Mouse (Mus musculus) midbrain, embryonic 14.5 days (tissue): ENCODE results near the gene Cd209a. TPM values are rescaled to one million over a fixed set of nuclear protein-coding genes. Genes with fewer than 3 reads are reported as not detected.
"Not testable (repeated sequence)": the region's sequence is repeated elsewhere in the genome, so short reads cannot be mapped to it uniquely, and the experiment has no call there.

Experiments
- ATAC-seq: fragments of 200-750 bp; cut with Nextera tagmentation; 2 replicates; pipeline ENCODE4 v1.8.0; 2017; ENCODE audit warnings: moderate number of reproducible peaks, moderate library complexity; ENCODE audit not compliant: low FRiP score, low TSS enrichment
- DNase-seq: peaks from one replicate; pipeline ENCODE4 v3.0.0-alpha.2; 2015
- H3K27ac ChIP-seq: fragments of 300-500 bp; sonication (generic); replicated peaks from 2 replicates; pipeline ENCODE4 v1.5.1; 2014; ENCODE audit warnings: mild to moderate bottlenecking, low read depth, low read length, moderate library complexity
- H3K27me3 ChIP-seq: fragments of 300-500 bp; sonication (generic); 2 replicates; pipeline ENCODE4 v1.6.1; 2014; ENCODE audit warnings: low read length, control low read depth, mixed read lengths; ENCODE audit not compliant: control insufficient read depth, insufficient read depth
- H3K36me3 ChIP-seq: fragments of 300-500 bp; sonication (generic); 2 replicates; pipeline ENCODE4 v1.6.1; 2014; ENCODE audit warnings: low read length, control low read depth; ENCODE audit not compliant: control insufficient read depth, insufficient read depth
- H3K4me1 ChIP-seq: fragments of 300-500 bp; sonication (generic); 2 replicates; pipeline ENCODE4 v1.6.1; 2014; ENCODE audit warnings: mild to moderate bottlenecking, antibody characterized with exemption, low read length, control low read depth; ENCODE audit not compliant: control insufficient read depth, insufficient read depth
- H3K4me2 ChIP-seq: fragments of 300-500 bp; sonication (generic); 2 replicates; pipeline ENCODE4 v1.6.1; 2014; ENCODE audit warnings: mild to moderate bottlenecking, low read length, moderate library complexity
- H3K4me3 ChIP-seq: fragments of 300-500 bp; sonication (generic); replicated peaks from 2 replicates; pipeline ENCODE4 v1.5.1; 2014; ENCODE audit warnings: low read depth, low read length
- H3K9ac ChIP-seq: fragments of 300-500 bp; sonication (generic); replicated peaks from 2 replicates; pipeline ENCODE4 v1.6.1; 2014; ENCODE audit warnings: mild to moderate bottlenecking, low read length, moderate library complexity
- H3K9me3 ChIP-seq: fragments of 300-500 bp; sonication (generic); 2 replicates; pipeline ENCODE4 v1.6.1; 2016; ENCODE audit warnings: low read length, control low read depth, mixed read lengths; ENCODE audit not compliant: control insufficient read depth
- WGBS: fragments of 180-500 bp; shearing (Covaris S2); extraction: QIAGEN DNeasy Blood & Tissue Kit; methylation state at CpG from one replicate; pipeline ENCODE4 v1.1.7; 2014; 5-methylcytosine and 5-hydroxymethylcytosine counted together
- polyA plus RNA-seq: library from polyadenylated mRNA; unstranded; fragments of >200 nt; fragmentation: Nextera tagmentation; extraction: Ambion mirVana; gene quantifications from 2 replicates; pipeline ENCODE4 v1.2.1, GENCODE M21; 2014

Gene Cd209a
- not detected in 2 replicates for polyA plus RNA-seq

DNA sequence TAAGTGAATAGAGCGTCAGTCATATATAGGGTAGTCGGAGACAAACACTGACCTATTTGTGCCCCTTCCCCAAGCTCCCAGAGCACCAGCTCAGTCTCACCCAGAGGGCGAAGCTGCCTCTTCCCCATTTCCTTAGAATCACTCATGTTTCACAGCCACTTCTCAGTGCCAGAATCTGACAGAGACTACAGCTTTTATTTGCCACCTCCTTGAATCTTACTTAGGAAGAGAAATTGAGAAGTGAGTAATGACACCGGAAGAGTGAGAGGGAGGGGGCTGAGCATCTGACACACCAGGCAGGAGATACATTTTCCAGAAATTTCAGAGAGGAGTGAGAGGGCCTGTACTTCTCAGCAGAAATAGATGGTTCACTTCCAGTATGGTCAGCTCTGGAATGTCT lies at the start of gene Cd209a:
Gene Cd209a, minus strand, starts transcription at position 224 of the 400 bp plus-strand sequence.
- no peak for ATAC-seq
- 87% methylated on average over 4 of the region's 4 CpGs for WGBS

DNA sequence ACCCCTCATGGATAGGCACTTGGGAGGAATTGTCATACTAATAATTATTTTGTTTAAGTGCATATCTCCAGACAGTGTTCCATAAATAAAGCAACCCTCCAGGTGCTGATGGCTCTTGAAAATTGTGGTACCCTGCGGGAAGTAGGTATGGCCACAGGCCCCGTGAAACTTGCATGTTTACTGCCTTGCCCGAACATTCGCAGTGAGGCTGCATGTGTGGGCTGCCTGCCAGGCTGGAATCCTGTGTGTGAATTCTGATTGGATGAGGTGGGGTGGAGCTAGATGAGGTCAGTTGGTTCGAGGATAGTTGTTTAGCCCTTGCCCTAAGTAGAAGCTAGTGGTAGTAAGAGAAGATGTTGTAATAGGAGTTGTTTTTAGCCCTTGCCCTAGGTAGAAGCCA lies 19.9 kb upstream of the Cd209a start:
- peaks cover 15% of the 10 kb centered on the region; the same call in 1 of the 2 replicates for H3K9me3 ChIP-seq
- not testable (repeated sequence) for H3K27me3 ChIP-seq, H3K9ac ChIP-seq, DNase-seq, H3K27ac ChIP-seq, H3K4me1 ChIP-seq, H3K36me3 ChIP-seq, ATAC-seq, H3K4me3 ChIP-seq, H3K4me2 ChIP-seq
- WGBS = 82% methylated on average over 5 of the region's 5 CpGs

More for the DNA sequence above, at the start of gene Cd209a:
- H3K36me3 ChIP-seq = no peaks in the 10 kb centered on the region
- no peaks in the 10 kb centered on the region for H3K27me3 ChIP-seq
- DNase-seq = no peak
- H3K27ac ChIP-seq = no peak within 1 kb of the TSS
- no peak within 1 kb of the TSS for H3K4me3 ChIP-seq
- no peaks in the 10 kb centered on the region for H3K4me1 ChIP-seq
- no peak within 1 kb of the TSS for H3K9ac ChIP-seq
- H3K9me3 ChIP-seq = 0 out of 2 replicates have a peak, but pooled peaks cover 6% of the 10 kb centered on the region
- no peak within 1 kb of the TSS for H3K4me2 ChIP-seq

DNA sequence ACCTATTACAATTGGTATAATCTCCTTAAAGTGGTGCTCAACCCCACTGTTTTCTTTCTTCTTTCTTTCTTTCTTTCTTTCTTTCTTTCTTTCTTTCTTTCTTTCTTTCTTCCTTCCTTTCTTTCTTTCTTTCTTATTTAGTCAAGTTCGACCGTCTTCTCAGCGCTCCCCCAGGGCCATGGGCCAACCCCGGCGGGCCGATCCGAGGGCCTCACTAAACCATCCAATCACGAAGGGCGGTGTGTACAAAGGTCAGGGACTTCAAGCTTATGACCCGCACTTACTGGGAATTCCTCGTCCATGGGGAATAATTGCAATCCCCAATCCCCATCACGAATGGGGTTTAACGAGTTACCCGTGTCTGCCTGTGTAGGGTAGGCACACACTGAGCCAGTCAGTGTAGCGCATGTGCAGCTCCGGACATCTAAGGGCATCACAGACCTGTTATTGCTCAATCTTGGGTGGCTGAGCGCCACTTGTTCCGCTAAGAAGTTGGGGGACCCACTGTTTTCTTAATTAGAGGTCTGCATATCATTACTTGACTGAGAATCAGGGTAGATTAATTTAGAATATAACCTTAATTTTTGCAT lies 5.6 kb upstream of the Cd209a start:
- WGBS = 68% methylated on average over 18 of the region's 18 CpGs
- peak; percentile 96 for ATAC-seq

DNA sequence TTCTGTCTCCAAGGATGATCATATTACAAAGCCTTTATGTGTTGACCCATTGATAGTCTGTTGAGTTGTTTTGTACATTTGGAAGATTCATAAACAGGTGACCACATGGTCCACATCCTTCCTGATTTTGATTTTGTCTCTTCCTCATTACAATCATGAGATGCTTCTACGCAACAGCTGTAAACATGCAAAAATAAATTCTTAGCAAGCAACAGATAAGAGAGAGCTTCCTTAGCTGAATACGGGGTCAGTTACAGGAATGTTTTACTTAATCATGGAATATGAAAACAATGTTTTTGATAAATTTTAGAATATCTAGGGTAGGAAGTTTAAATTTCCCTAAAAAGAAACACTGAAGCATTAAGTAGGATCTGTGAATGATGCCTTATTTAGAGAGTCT lies 11.8 kb downstream of the Cd209a start:
- no peaks in the 10 kb centered on the region for H3K27me3 ChIP-seq
- H3K4me3 ChIP-seq = no peak overlapping the region
- DNase-seq (no peak), ATAC-seq (no peak)
- no peaks in the 10 kb centered on the region for H3K36me3 ChIP-seq
- H3K9ac ChIP-seq = no peak overlapping the region
- 92% methylated on average over 2 of the region's 2 CpGs for WGBS
- H3K27ac ChIP-seq = no peak overlapping the region
- H3K9me3 ChIP-seq = no peaks in the 10 kb centered on the region
- H3K4me2 ChIP-seq = no peak overlapping the region
- H3K4me1 ChIP-seq = no peaks in the 10 kb centered on the region

More for the DNA sequence above, 5.6 kb upstream of the Cd209a start:
- no peaks in the 10 kb centered on the region for H3K27me3 ChIP-seq
- H3K9me3 ChIP-seq = 0 out of 2 replicates have a peak, but pooled peaks cover 12% of the 10 kb centered on the region
- H3K27ac ChIP-seq = no peak overlapping the region
- no peaks in the 10 kb centered on the region for H3K4me1 ChIP-seq
- no peak overlapping the region for H3K9ac ChIP-seq
- H3K4me3 ChIP-seq = no peak overlapping the region
- no peaks in the 10 kb centered on the region for H3K36me3 ChIP-seq
- peak; percentile 96 for DNase-seq
- H3K4me2 ChIP-seq = no peak overlapping the region

DNA sequence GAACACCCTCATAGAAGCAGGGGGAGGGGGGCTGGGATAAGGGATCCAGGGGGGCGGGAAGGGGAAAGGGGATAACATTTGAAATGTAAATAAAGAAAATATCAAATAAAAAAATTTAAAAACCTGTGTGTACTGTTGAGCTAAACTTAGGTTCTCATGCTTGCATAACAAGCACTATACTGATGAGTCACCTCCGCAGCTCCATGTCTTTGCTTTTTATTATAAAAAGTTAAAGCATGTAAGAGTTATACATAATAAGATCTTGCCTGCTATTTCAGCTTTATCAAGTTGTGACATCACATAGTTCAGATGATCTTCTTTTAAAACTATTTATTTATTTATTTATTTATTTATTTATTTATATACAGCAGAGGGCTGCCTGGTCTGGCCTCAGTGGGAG lies 13.2 kb downstream of the Cd209a start:
- no peak overlapping the region for H3K4me2 ChIP-seq
- no peaks in the 10 kb centered on the region for H3K27me3 ChIP-seq
- H3K27ac ChIP-seq = no peak overlapping the region
- no peak overlapping the region for H3K4me3 ChIP-seq
- DNase-seq (no peak), ATAC-seq (no peak)
- no peak overlapping the region for H3K9ac ChIP-seq
- no peaks in the 10 kb centered on the region for H3K4me1 ChIP-seq
- 83% methylated on average over 2 of the region's 2 CpGs for WGBS
- H3K9me3 ChIP-seq = no peaks in the 10 kb centered on the region
- H3K36me3 ChIP-seq = no peaks in the 10 kb centered on the region

DNA sequence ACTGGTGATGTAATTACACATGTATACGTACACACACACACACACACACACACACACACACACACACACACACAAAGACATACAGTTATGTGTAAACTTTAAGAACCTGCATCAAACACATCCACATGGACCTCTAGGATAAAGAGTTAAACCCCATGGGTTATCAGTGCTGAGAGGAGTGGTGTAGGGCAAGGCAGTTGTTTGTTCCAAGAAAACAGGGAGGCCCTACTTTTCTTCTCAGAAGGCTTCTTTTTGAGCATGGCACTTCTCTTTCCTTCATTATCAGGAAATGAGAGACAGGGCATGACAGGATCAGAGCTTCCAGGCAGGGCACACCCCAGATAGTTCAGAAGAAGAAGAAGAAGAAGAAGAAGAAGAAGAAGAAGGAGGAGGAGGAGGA lies 14.7 kb downstream of the Cd209a start:
- no peaks in the 10 kb centered on the region for H3K4me1 ChIP-seq
- no peak overlapping the region for H3K4me3 ChIP-seq
- H3K27me3 ChIP-seq = no peaks in the 10 kb centered on the region
- H3K27ac ChIP-seq = no peak overlapping the region
- no peak for DNase-seq
- no peak overlapping the region for H3K4me2 ChIP-seq
- 47% methylated on average over 1 of the region's 1 CpGs for whole genome bisulfite sequencing
- no peak for ATAC-seq
- H3K9ac ChIP-seq = no peak overlapping the region
- no peaks in the 10 kb centered on the region for H3K36me3 ChIP-seq
- no peaks in the 10 kb centered on the region for H3K9me3 ChIP-seq

DNA sequence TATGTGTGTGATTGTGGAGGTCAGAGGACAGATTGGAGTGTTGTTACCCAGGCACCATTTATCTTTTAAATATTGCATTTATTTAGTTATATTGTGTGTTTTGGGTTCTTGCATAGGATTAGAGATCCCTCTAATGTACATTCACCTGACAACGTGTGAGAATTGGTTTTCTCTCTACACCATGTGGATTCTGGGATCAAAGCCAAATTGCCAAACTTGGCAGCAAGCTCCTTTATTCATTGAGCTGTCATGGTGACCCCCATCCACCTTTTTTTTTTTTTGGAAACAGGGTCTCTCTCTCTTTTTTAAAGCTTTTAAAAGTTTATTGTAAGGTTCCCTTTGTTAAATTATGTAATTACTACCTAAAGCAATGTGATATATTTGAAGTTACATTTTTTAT lies 27.7 kb downstream of the Cd209a start:
- DNase-seq = peak; percentile 14
- WGBS = 36% methylated on average over 1 of the region's 1 CpGs
- no peaks in the 10 kb centered on the region for H3K27me3 ChIP-seq

DNA sequence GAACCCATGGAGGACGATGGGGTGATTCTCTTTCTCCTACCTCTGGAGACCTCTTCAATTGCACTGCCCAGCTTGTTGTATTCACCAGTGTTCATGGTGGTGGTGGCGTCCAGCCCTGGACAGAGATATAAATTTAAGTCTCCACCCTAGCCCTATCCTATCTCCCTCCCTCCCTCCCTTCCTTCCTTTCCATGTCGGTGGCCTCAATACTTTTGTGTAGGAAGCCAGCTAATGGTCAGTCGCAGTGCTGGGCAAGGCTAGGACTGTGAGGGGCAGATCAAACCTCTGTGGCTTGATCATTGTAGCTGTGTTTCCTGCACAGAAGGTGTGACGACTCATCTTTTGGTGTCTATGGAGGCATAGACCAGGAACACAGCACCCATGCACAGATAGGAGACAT lies 28.2 kb downstream of the Cd209a start, which contains the start of gene Clec4g:
Gene Clec4g, minus strand, starts transcription at position 101 of the 400 bp plus-strand sequence.
- Histone ChIP-seq H3K27me3 (no peaks in the 10 kb centered on the region), H3K27ac (no peak within 1 kb of the TSS), H3K4me3 (no peak within 1 kb of the TSS), H3K4me1 (no peaks in the 10 kb centered on the region), H3K4me2 (no peak within 1 kb of the TSS), H3K36me3 (no peaks in the 10 kb centered on the region), H3K9ac (no peak within 1 kb of the TSS), H3K9me3 (no peaks in the 10 kb centered on the region)
- 81% methylated on average over 5 of the region's 5 CpGs for WGBS
- no peak for DNase-seq
- ATAC-seq = no peak

More for the DNA sequence above, 27.7 kb downstream of the Cd209a start:
- Histone ChIP-seq H3K9me3 (no peaks in the 10 kb centered on the region), H3K4me1 (no peaks in the 10 kb centered on the region), H3K9ac (no peak overlapping the region), H3K36me3 (no peaks in the 10 kb centered on the region), H3K4me3 (no peak overlapping the region), H3K27ac (no peak overlapping the region), H3K4me2 (no peak overlapping the region)
- no peak for ATAC-seq

DNA sequence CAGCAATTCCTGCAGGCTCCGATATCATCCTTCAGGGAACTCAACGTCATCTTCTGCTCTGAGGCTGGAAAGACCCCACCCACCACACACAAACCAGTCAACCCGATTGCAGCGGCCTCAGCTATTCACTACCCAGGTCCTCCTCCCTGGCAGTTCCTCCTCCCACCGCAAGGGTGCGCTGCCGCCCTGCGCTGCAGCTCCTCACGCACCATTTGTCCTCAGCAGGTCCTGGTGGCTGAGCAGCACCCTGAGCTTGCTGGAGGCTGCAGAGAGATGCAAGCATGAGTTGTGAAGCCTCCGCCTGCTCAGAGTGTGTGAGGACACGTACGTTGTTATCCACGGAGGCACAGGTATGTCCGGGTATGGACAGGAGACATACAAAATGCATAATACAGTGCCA lies 30.2 kb downstream of the Cd209a start:
- WGBS = 18% methylated on average over 14 of the region's 14 CpGs

More for the DNA sequence above, 30.2 kb downstream of the Cd209a start:
- Histone ChIP-seq H3K27ac (no peak overlapping the region), H3K4me3 (no peak overlapping the region), H3K4me2 (no peak overlapping the region), H3K9me3 (no peaks in the 10 kb centered on the region), H3K27me3 (no peaks in the 10 kb centered on the region), H3K4me1 (no peaks in the 10 kb centered on the region), H3K9ac (no peak overlapping the region), H3K36me3 (no peaks in the 10 kb centered on the region)
- 0 out of 2 replicates have a peak, but pooled peaks have one; percentile 27 for ATAC-seq
- peak; percentile 56 for DNase-seq
